Mouse (Mus musculus) adrenal gland, postnatal 10 days (tissue): ENCODE data around the gene Ifi202b. TPM values are rescaled to one million over a fixed set of nuclear protein-coding genes. Genes with fewer than 3 reads are reported as not detected.
"Not testable (repeated sequence)": the region's sequence is repeated elsewhere in the genome, so short reads cannot be mapped to it uniquely, and the experiment has no call there.

ENCODE experiments used
- DNase-seq: peaks from one replicate; pipeline ENCODE4 v3.0.0; 2021; ENCODE audit warnings: mixed read lengths
- long read RNA-seq, 2 experiments: library from polyadenylated mRNA; stranded (forward); transcript quantifications; one replicate each; pipeline ENCODE4 v2.0.0; 2021
- total RNA-seq, 2 experiments: library from RNA; stranded (reverse); gene quantifications; 2 replicates each; pipeline ENCODE4 v1.2.3; 2021

Gene Ifi202b
- not detected for total RNA-seq
- long read RNA-seq, experiment 1: 0 reads
- long read RNA-seq, experiment 2: 0 reads

DNA sequence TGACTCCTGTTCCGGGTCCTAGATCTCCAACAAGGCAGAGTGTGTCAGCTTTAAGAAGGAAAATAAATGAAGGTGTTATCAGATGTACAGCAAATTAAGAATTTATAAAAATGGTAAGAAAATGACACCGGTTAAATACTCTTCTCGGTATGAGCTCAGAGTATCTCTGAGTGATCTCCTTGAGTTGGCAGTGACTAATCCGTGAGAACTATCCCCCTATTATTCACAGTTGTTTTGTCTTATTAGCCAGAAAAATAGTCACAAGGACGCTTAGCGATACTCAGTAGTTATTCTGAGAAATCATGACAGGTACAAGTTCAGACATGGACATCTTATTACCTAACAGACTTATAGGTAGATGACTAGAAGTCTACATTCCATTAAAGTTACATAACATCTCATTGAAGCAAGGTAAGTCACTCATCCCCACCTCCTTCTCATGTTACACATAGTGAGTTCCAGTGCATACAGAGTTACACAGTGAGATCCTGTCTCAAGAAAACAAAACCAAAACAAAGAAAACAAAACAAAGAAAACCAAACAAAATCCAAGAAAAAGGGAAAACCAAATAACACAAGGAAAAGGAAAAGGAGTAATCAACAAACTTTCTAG lies at the start of gene Ifi202b:
Gene Ifi202b, minus strand, starts transcription at position 51 of the 612 bp plus-strand sequence.
- DNase-seq: not testable (repeated sequence)

DNA sequence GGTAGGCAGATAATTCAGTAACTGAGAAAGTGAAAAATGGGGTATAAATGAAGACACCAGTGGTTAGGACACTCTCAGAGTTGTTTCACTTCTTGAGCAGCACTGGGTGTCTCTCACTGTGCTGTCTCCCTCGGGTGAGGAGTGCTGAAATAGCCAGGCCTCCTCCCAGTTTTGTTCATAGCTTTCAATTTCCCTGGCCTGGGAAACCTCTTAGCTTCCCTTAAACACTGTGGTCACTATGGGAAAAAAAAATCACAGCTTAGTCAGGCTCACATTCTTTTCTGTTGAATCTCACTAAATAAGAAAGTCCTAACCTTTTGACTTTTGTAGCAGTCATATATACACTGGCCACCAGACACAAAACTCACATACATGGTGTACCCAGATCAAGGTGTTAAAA lies 49.2 kb upstream of the Ifi202b start, which contains the start of gene Ifi205:
Gene Ifi205, minus strand, starts transcription at position 113 of the 400 bp plus-strand sequence.
- no peak for DNase-seq

DNA sequence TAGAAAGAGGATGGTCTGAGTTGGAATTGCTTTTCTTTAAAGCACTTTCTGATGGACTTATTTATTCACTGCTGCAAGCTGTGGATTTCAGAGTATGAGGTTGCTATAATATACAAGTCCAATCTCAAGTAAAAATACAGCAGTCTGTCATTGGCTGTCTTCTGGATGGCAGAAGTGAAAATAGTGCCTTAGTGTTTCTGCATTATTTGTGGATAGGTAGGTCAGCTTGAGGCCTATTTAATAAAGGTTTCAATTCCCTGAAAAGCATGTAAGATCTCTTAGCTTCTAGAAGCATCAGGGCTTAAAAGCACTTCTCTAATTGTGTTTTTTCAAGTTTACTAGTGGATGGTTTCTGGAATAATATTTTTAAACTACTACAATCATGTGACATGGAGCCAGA lies 24.5 kb upstream of the Ifi202b start:
- not testable (repeated sequence) for DNase-seq

DNA sequence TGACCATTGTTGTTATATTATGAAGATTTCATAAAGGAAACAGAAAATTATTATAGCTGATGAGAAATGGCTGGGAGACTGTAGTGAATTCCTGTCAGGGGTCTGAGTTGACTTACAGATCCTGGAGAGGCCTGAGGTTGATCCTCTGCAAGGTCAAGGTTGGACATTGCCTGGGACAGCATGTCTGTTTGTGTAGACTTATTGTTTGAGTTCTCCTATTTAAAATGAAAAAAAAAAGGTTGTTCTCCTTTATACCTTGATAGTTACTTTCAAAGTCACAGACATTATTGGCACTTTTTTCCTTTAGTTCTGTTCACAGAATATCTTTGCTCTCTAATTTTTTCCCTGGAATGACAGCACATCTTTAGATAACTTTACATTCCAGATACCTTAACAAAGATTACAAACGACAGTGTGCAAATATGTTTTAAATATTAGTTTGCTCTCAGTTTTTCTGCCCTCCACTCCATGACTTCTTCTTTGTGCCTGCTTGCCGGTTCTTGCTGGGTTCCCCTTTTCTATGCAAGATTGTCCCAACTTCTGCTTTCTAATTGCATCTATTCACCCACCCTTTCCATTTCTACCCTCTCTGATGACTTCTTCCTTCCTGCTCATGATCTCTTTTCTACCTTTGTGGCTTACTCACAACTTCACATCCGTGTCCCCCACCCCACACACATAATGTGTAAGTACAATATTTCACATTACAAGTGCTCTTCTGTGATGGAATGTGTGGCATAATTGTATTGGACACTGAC lies 22.0 kb upstream of the Ifi202b start:
- DNase-seq: not testable (repeated sequence)

DNA sequence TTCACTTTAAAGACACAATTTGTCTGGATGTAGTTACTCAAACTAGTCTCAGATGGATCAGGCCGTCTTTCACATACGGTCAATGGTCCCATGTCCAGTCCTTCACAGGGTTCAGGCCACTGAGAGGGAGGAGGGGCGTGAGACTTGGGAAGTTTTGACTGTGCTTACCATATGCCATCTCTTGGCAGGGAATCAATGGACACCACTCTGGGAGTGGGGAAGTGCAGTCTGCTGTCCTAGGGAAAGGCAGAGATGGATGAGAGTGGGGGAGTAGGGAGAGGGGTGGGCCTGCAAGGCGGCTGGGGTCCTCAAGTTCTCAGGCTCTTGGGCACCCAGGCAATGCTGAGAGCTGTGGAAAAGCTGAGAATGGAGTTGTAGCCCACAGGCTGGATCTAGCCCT lies 12.5 kb upstream of the Ifi202b start:
- DNase-seq: no peak

DNA sequence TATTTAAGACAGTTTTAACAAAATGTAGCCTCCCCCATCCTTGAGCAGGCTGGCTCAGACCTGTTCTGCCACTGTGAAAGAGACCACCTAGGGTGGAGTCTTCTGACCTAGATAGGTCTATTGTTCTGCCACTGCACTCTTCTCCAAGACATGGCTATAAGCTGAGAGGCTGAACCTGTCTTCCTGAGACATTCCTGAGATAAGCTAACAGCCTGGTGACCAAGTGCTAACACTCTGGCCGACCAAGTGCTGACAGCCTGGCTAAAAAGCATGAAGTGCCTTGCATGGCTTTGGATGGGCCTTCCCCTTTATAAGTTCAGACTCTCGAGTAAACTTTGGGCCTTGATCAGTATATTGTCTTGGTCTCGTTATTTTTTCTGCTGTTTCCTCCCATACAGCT lies 1.5 kb downstream of the Ifi202b start:
- not testable (repeated sequence) for DNase-seq

DNA sequence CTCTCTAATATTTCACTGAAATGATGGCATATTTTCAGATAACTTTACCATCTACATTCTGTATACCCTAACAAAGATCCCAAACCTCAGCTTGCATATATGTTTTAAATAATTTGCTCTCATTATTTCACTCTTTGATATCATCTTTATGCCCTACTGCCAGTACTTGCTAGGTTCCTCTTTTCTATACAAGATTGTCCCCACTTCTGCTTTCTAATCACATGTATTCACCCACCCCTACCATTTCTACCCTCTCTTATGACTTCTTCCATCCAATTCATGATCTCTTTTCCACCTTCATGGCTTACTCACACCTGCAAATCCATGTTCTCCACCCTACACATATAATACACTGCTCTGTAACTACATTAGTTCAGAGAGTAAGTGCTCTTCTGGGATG lies 4.9 kb downstream of the Ifi202b start:
- DNase-seq: no peak

DNA sequence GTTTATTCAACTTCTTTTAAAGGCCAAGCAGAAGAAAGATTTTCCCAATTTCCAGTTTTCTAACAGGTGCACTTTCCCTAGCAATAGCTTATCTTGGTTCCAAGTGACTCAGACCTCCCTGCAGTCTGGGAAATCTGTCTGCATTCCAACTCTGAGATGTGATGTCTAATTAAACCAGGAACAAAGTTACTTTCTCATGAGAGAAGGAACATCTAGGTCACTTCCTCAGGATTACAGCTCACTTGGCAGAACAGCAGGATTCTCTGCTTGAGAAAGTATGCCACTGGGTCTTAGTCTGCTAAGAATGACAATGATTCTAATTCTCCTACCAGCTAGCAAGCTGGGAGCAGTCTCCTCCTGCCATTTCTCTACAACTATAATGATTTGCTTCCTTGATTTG lies 9.4 kb downstream of the Ifi202b start:
- no peak for DNase-seq

DNA sequence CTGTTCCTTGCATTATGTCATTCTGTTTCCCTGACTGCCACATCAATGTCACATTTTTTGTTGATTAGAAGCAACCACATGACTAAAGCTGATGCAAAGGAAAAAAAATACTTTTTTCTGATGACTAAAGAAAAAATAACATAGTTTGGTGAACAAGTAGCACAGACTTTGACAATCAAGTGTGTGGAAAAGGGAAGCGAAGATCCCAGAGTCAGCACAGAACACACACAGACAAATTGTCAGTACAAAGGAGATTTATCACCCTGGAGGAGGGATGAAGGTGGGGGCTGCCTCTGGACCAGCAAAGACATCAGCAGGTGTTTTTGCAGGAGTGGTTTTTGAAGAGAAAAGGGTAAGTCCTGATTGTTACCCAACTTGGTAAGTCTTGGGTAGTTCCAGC lies 21.1 kb downstream of the Ifi202b start:
- not testable (repeated sequence) for DNase-seq

DNA sequence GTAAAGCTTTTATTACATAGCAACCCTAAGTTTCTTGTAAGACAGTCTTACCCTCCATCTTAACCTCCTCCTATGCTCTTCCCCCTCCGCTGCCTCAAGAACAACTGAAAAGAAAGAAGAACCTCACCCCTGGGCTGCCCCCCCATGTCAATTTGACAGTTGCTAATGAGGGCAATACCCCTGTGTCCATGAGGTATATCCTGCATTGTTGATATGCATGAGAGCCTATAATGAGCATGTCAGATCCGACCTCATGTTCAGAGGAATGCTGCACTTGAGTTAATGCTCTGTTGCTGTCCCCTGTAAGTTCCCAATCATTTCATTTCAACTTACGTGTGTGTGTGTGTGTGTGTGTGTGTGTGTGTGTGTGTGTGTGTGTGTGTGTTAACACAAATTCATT lies 22.5 kb downstream of the Ifi202b start:
- not testable (repeated sequence) for DNase-seq

DNA sequence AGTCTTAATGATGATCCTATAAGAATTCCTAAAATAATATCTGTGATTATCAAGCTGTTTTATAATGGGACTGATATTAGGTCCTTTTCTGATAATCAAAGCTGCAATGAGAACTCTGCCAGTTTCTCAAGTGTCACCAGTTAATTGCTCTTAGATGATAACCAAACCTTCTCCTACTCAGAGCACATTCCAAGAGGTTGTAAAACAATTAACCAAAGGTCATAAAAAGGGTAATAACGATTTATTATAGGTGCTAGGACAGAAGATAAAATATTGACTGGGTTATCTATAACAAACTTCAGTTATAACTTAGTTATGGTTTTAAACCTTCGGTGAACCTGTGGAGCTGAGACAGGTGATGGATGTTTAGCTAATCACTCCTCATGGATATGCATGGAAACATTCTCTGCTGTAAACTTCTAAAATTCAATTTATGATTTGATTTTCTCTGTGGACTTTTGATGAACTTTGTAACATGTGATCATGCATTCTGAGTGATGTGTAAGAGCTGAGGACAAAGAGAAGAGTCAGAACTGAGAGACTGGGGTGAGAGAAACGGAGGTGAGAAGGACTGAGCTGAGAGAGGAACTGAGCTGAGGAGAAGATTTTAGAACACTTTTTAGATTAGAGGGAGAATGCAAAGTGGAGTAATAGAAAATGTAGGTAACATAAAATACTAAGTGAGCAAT lies 26.6 kb downstream of the Ifi202b start:
- not testable (repeated sequence) for DNase-seq

DNA sequence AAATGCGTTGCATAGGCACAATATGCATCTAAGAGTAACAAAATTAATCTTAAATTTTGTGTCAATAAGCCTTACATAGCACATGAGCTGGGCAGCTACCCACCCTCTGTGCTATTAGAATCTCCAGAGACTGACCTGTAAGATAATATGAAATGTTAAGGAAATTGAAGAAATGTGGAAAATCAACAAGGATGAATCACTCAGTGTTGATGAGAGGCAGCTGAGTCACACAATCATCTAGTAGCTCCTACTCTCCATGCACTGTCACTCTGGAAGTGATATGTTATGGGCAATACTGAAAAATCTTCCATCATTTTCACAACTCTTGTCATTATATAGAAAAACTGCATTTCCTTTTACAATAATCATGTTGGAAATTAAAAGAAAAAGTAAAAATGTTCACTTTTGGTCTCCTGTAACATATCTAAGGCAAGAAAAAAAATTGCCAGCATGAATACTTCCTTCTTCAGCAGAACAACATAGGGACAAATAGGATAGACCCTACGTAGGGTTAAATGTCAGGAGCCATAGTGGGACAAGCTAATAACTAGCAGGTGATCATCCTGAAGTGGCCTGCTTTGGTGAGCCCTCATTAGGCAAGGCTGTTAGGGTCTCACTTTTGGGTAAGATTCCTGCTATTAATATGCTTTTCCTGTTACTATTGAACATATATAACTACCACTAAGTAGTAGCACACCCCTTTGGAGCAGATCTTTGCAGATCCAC lies 27.3 kb downstream of the Ifi202b start:
- DNase-seq: no peak

DNA sequence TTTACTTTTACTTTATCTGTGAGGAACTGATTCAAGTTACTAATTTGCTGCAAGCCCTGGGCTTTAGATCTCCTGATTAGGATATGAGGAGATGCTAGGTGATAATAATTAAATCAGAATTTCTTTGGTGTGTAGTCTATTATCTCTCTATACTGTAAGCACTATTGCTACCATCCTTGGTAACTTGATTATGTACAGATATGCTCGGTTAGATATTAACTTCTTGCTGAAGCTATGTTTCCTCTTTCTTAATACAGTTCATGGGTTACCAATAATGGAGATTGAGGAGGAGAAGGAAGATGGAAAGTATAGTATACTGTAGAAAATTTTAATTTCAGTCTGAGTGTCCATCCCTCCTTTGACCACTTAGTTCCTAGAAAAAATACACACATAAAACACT lies 29.0 kb downstream of the Ifi202b start:
- no peak for DNase-seq

DNA sequence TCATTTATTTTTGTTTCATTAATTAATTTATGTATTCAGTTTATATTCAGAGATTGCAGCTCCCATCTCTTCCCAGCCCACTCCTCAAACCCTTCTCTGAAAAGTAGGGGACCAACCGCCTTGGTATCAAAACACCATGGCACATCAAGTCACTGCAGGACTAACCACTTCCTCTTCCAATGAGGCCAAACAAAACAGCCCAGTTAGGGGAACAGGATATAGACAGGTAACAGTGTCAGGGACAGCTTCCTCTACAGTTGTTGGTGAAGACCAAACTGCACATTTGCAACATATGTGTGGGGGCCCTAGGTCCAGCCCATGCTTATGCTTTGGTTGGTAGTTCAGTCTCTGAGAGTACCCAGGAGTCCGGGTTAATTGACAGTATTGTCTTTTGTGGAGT lies 33.5 kb downstream of the Ifi202b start:
- DNase-seq: not testable (repeated sequence)

DNA sequence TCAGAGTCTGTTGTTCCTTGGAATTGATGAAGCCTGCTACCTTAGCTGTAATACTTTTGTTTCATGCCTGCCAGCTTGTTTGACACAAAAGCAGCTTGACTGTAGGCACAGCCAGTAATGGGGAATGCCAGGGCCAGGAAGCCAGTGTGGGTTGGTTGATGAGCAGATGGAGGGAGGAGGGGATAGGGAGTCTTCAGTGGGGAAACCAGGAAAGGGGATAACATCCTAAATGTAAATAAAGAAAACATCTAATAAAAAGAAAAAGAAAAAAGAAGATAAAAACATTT lies 39.8 kb downstream of the Ifi202b start:
- DNase-seq: not testable (repeated sequence)

DNA sequence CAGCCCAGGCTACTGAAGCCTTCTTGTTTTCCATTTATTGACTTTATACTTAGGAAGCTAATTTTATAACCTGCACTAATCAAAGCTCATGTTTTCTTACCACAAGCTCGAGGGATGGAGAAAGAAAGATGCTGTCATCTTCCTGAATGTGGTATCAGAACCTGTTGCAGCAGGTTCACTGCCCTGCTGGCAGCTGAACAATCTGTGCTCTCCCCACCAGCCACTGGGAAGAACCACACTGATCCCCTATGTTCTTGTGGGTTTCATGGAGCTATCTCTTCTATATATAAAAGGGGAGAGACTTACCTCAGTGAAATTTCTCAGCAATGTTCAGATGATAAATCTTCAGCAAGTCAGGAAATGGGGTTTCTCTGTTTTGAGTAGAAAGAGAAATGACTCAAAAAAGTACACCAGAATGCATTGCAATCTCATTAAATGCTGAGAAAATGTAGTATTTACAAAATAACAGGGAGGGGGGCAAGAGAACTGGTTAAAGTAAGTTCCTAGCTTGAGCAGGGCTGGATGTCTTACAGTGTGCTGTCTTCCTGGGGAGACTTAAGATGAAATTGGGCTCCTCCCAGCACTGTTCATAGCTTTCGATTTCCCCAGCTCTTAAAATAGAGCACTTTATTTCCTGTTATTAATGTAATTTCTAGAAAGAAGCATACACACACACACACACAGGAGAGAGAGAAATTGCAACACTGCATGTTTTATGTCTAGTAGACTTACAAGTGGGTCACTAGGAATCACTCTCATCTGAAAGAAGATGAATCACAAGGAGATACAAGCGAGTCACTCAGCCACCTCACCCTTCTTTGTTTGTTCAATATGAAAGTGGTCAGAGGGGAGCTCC lies 40.4 kb downstream of the Ifi202b start, which contains the start of the genes Mndal and Ifi203:
Gene Mndal, minus strand, starts transcription at position 568 of the 856 bp plus-strand sequence.
Gene Ifi203, minus strand, starts transcription at position 749 of the 856 bp plus-strand sequence.
- not testable (repeated sequence) for DNase-seq

DNA sequence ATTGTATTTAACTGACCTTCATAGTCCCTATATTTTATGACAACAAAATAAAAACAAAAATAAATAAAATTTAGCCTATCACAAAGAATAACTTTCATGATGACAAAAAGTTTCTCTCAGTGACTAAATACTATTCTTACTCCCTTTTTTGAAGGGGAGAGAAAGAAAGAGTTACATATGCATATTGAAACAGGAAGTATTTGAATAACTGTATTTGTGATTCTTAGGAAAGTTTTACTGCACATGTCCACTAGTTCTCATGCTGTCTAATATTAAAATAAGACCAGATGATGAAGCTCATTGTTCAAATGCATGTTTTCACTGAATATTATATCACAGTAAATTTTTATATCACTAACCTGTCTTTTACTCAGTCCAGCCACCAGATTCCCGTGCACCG lies 41.0 kb downstream of the Ifi202b start:
- DNase-seq: not testable (repeated sequence)

DNA sequence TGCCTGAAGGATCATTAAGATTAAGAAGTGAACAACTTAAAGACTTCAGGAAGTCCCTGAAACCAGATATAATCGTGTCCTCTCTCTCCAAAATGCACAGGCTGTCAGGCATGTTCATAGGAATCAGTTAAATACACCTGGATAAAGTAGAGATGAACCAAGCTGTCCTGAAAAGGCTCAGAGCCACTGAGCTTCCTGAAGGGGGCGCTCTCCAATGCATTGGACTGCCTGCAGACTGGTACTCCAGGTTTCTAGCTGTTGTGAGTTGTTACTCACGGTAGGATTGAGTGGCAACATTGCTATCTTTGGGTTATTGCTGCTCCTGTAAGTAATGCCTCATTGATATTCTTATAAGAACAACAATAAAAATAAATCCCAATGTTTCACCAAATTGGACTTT lies 63.3 kb downstream of the Ifi202b start:
- not testable (repeated sequence) for DNase-seq

DNA sequence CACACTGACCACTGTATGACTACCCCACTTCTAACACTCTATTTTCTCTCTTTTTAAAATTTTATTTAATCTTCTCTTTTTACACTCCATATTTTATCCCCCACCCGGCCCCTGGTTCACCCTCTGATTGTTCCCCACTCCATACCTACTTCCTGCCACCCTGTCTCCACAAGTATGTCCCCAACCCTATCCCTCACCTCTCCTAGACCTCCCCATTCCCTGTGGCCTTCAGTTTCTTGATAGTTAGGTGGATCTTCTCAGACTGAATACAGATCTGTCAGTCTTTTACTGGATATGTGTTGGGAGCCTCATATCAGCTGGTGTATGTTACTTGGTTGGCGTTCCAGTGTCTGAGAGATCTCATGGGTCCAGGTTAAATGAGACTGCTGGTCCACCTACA lies 68.0 kb downstream of the Ifi202b start:
- DNase-seq: no peak

DNA sequence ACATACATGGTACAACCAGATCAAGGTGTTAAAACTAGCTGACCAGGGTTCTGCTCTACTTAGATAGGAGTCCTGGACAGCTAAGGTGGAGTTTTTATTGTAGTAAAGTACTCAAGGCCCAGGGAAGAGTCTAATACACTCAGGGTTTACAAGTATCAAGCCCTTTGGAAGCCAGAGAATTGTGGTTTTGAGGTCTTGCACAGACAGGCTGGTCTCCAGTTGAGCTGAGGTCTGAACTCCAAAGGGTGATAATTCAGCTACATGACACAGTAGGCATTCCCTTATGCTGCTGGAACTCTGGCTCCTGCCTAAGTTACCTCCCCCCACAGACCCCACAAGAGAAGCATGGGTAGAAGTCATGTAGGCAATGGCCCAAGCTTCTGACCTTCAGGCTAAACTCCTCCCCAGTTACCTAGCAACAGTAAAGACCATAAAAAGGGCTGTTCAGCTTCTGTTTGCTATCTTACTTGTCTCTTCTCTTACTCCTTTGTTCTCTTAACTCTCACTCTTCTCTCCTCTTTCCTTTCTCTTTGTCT lies 69.2 kb downstream of the Ifi202b start:
- DNase-seq: not testable (repeated sequence)
